Mouse (Mus musculus): ENCODE data around the gene Lipi. TPM values are rescaled to one million over a fixed set of nuclear protein-coding genes. Genes with fewer than 3 reads are reported as not detected.

Gene Lipi
- polyA plus RNA-seq, 1 experiment from 2014 or later = not detected

GRCm38 (mm10) chr16:75531705-75532104 is 54.2 kb downstream of the Lipi start:
- Histone ChIP-seq H3K27ac (replicated peaks) (no peak overlapping the region), H3K27me3 (replicated peaks; ENCODE audit: low read depth, poor library complexity, severe bottlenecking) (no peaks in the 10 kb centered on the region), H3K4me3 (no peak overlapping the region), H3K9me3 (no peaks in the 10 kb centered on the region), H3K36me3 (replicated peaks) (no peaks in the 10 kb centered on the region), H3K4me1 (no peaks in the 10 kb centered on the region)
- 43% methylated on average over 1 of the region's 1 CpGs for WGBS
- no peak for DNase-seq (ENCODE audit: low spot score)

- Histone ChIP-seq H3K36me3 (replicated peaks) (no peaks in the 10 kb centered on the region), H3K9me3 (no peaks in the 10 kb centered on the region), H3K4me3 (no peak overlapping the region), H3K4me1 (no peaks in the 10 kb centered on the region), H3K27ac (replicated peaks) (no peak overlapping the region), H3K27me3 (replicated peaks; ENCODE audit: low read depth, poor library complexity, severe bottlenecking) (no peaks in the 10 kb centered on the region)
- no peak for DNase-seq (ENCODE audit: low spot score)
- 92% methylated on average over 4 of the region's 4 CpGs for WGBS
Observed at GRCm38 (mm10) chr16:75496568-75496967, 89.3 kb downstream of the Lipi start.

Other genes with a start within 250 kb of the Lipi start
- 0.28 and 0.57 TPM in 2 replicates for gene Rbm11, start 6.8 kb upstream of the Lipi start, polyA plus RNA-seq (2016; fragmentation: Nextera tagmentation; extraction: Ambion mirVana)
- gene Hspa13, start 181.0 kb upstream of the Lipi start, polyA plus RNA-seq (2016; fragmentation: Nextera tagmentation; extraction: Ambion mirVana) = 25.7 and 26.6 TPM in 2 replicates

All from embryonic facial prominence, embryonic 10.5 days (tissue).